Mouse (Mus musculus) olfactory bulb, adult 2 months (tissue): ENCODE measurements around the gene Spata45.

Experiments
- CTCF ChIP-seq: fragments of 200-500 bp; IDR thresholded peaks from 2 replicates; pipeline ENCODE4 v1.5.1; 2012; ENCODE audit warnings: low read depth, mild to moderate bottlenecking, low read length, moderate library complexity; ENCODE audit not compliant: insufficient read depth
- POLR2A ChIP-seq: fragments of 200-500 bp; IDR thresholded peaks from 2 replicates; pipeline ENCODE4 v1.6.1; 2012; ENCODE audit warnings: mild to moderate bottlenecking, low read depth, low read length, moderate library complexity; ENCODE audit not compliant: insufficient read depth

DNA sequence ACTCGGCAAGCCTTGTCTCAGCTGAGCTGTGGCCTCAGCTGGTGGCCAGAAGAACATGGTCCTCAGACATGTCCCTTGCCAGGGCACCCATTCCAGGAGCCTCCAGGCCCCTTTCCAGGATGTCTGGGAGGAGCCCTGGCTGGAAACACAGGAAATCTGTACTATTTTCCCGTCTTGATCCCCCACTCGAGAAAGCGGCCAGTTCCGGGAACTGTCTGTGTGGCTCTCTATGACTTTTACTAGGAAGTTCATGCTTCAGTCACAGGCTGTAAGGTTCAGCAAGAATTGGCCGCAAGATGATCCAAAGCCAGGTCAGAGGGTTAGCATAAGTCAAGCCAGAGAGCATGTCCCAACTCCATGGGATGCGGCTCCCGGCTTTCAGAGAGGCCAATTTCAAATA lies 55.6 kb downstream of the Spata45 start:
- TF ChIP-seq POLR2A (no peak), CTCF (no peak)
